Mouse (Mus musculus): Measurements from ENCODE around the gene Ankrd54. TPM values are rescaled to one million over a fixed set of nuclear protein-coding genes. Genes with fewer than 3 reads are reported as not detected.

Ankrd54 gene
- total RNA-seq, 1 experiment, result 25.4 TPM

- Histone ChIP-seq H3K4me3 (ENCODE audit: insufficient read depth in 1 of 2, low read depth in 1 of 2, low read length in 2 of 2, poor library complexity in 1 of 2, severe bottlenecking in 1 of 2) (no peak overlapping the region), H3K27ac (ENCODE audit: insufficient read depth, low read depth, low read length, poor library complexity, severe bottlenecking) (no peak overlapping the region), H3K36me3 (ENCODE audit: control insufficient read depth, insufficient read depth, low read length, poor library complexity, severe bottlenecking) (no peaks in the 10 kb centered on the region), H3K9ac (ENCODE audit: insufficient read depth, low read depth, low read length, poor library complexity, severe bottlenecking) (no peak overlapping the region), H3K4me1 (ENCODE audit: control insufficient read depth in 2 of 2, insufficient read depth in 2 of 2, low read length in 2 of 2, poor library complexity in 1 of 2) (peaks cover 5 to 11% of the 10 kb centered on the region in 2 experiments; a peak in 1 of 4 replicates), H3K9me3 (ENCODE audit: control insufficient read depth, insufficient read depth, low read depth, low read length) (no peaks in the 10 kb centered on the region)
- no peak for DNase-seq (ENCODE audit: low read depth, low spot score)
- in situ Hi-C loops (cut with MboI; ENCODE audit: low sequenced_read_pairs in 2 of 2, unreplicated experiment in 2 of 2), result no loop called here
- TF ChIP-seq ZC3H11A (IDR thresholded peaks at IDR 0.05; ENCODE audit: borderline replicate concordance, low read depth, low read length), result no peak
- TF ChIP-seq ZNF384 (IDR thresholded peaks at IDR 0.05; ENCODE audit: low read depth, low read length), result no peak
- TF ChIP-seq CHD2 (IDR thresholded peaks at IDR 0.05; ENCODE audit: low read depth, low read length), result no peak
- no peak for TF ChIP-seq HCFC1 (IDR thresholded peaks at IDR 0.05; ENCODE audit: borderline replicate concordance, insufficient read depth, low read length)
Measured at GRCm38 (mm10) chr15:79022671-79023230, 39.9 kb downstream of the Ankrd54 start.

- Histone ChIP-seq H3K9me3 (ENCODE audit: control insufficient read depth, insufficient read depth, low read depth, low read length) (no peaks in the 10 kb centered on the region), H3K4me3 (ENCODE audit: insufficient read depth in 1 of 2, low read depth in 1 of 2, low read length in 2 of 2, poor library complexity in 1 of 2, severe bottlenecking in 1 of 2) (no peak overlapping the region), H3K4me1 (ENCODE audit: control insufficient read depth in 2 of 2, insufficient read depth in 2 of 2, low read length in 2 of 2, poor library complexity in 1 of 2) (no peaks in the 10 kb centered on the region; a peak in 1 of 4 replicates), H3K36me3 (ENCODE audit: control insufficient read depth, insufficient read depth, low read length, poor library complexity, severe bottlenecking) (no peaks in the 10 kb centered on the region), H3K27ac (ENCODE audit: insufficient read depth, low read depth, low read length, poor library complexity, severe bottlenecking) (no peak overlapping the region), H3K9ac (ENCODE audit: insufficient read depth, low read depth, low read length, poor library complexity, severe bottlenecking) (no peak overlapping the region)
- DNase-seq (ENCODE audit: low read depth, low spot score), result no peak
- TF ChIP-seq ZC3H11A (IDR thresholded peaks at IDR 0.05; ENCODE audit: borderline replicate concordance, low read depth, low read length), result no peak
- no peak for TF ChIP-seq HCFC1 (IDR thresholded peaks at IDR 0.05; ENCODE audit: borderline replicate concordance, insufficient read depth, low read length)
- TF ChIP-seq CHD2 (IDR thresholded peaks at IDR 0.05; ENCODE audit: low read depth, low read length), result no peak
- TF ChIP-seq ZNF384 (IDR thresholded peaks at IDR 0.05; ENCODE audit: low read depth, low read length), result no peak
- no peak for TF ChIP-seq MAFK (IDR thresholded peaks at IDR 0.05; ENCODE audit: insufficient read depth, low read depth, low read length)
- in situ Hi-C loops (cut with MboI; ENCODE audit: low sequenced_read_pairs in 2 of 2, unreplicated experiment in 2 of 2), result no loop called here
Measured at GRCm38 (mm10) chr15:79018886-79019285, 43.8 kb downstream of the Ankrd54 start.

GRCm38 (mm10) chr15:79018191-79018590 is 44.5 kb downstream of the Ankrd54 start:
- no peak for TF ChIP-seq ZNF384 (IDR thresholded peaks at IDR 0.05; ENCODE audit: low read depth, low read length)
- TF ChIP-seq CHD2 (IDR thresholded peaks at IDR 0.05; ENCODE audit: low read depth, low read length), result no peak
- TF ChIP-seq HCFC1 (IDR thresholded peaks at IDR 0.05; ENCODE audit: borderline replicate concordance, insufficient read depth, low read length), result no peak
- no peak for TF ChIP-seq ZC3H11A (IDR thresholded peaks at IDR 0.05; ENCODE audit: borderline replicate concordance, low read depth, low read length)
- no peak for TF ChIP-seq MAFK (IDR thresholded peaks at IDR 0.05; ENCODE audit: insufficient read depth, low read depth, low read length)
- in situ Hi-C loops (cut with MboI; ENCODE audit: low sequenced_read_pairs in 2 of 2, unreplicated experiment in 2 of 2), result no loop called here
- H3K4me1 ChIP-seq (ENCODE audit: control insufficient read depth in 2 of 2, insufficient read depth in 2 of 2, low read length in 2 of 2, poor library complexity in 1 of 2), result no peaks in the 10 kb centered on the region; a peak in 1 of 4 replicates
- H3K4me3 ChIP-seq (ENCODE audit: insufficient read depth in 1 of 2, low read depth in 1 of 2, low read length in 2 of 2, poor library complexity in 1 of 2, severe bottlenecking in 1 of 2), result no peak overlapping the region
- no peak overlapping the region for H3K9ac ChIP-seq (ENCODE audit: insufficient read depth, low read depth, low read length, poor library complexity, severe bottlenecking)
- no peak overlapping the region for H3K27ac ChIP-seq (ENCODE audit: insufficient read depth, low read depth, low read length, poor library complexity, severe bottlenecking)
- no peak for DNase-seq (ENCODE audit: low read depth, low spot score)
- no peaks in the 10 kb centered on the region for H3K36me3 ChIP-seq (ENCODE audit: control insufficient read depth, insufficient read depth, low read length, poor library complexity, severe bottlenecking)
- H3K9me3 ChIP-seq (ENCODE audit: control insufficient read depth, insufficient read depth, low read depth, low read length), result no peaks in the 10 kb centered on the region

- no peak overlapping the region for H3K27ac ChIP-seq (ENCODE audit: insufficient read depth, low read depth, low read length, poor library complexity, severe bottlenecking)
- DNase-seq (ENCODE audit: low read depth, low spot score), result no peak
- peaks cover 0 to 2% of the 10 kb centered on the region in 2 experiments; a peak in 1 of 4 replicates for H3K4me1 ChIP-seq (ENCODE audit: control insufficient read depth in 2 of 2, insufficient read depth in 2 of 2, low read length in 2 of 2, poor library complexity in 1 of 2)
- TF ChIP-seq ZNF384 (IDR thresholded peaks at IDR 0.05; ENCODE audit: low read depth, low read length), result no peak
- TF ChIP-seq CHD2 (IDR thresholded peaks at IDR 0.05; ENCODE audit: low read depth, low read length), result no peak
- no peak for TF ChIP-seq ZC3H11A (IDR thresholded peaks at IDR 0.05; ENCODE audit: borderline replicate concordance, low read depth, low read length)
- TF ChIP-seq MAFK (IDR thresholded peaks at IDR 0.05; ENCODE audit: insufficient read depth, low read depth, low read length), result no peak
- TF ChIP-seq HCFC1 (IDR thresholded peaks at IDR 0.05; ENCODE audit: borderline replicate concordance, insufficient read depth, low read length), result no peak
- H3K9me3 ChIP-seq (ENCODE audit: control insufficient read depth, insufficient read depth, low read depth, low read length), result no peaks in the 10 kb centered on the region
- in situ Hi-C loops (cut with MboI; ENCODE audit: low sequenced_read_pairs in 2 of 2, unreplicated experiment in 2 of 2), result no loop called here
- H3K36me3 ChIP-seq (ENCODE audit: control insufficient read depth, insufficient read depth, low read length, poor library complexity, severe bottlenecking), result no peaks in the 10 kb centered on the region
- H3K9ac ChIP-seq (ENCODE audit: insufficient read depth, low read depth, low read length, poor library complexity, severe bottlenecking), result no peak overlapping the region
- H3K4me3 ChIP-seq (ENCODE audit: insufficient read depth in 1 of 2, low read depth in 1 of 2, low read length in 2 of 2, poor library complexity in 1 of 2, severe bottlenecking in 1 of 2), result no peak overlapping the region
Measured at GRCm38 (mm10) chr15:79013382-79013781, 49.3 kb downstream of the Ankrd54 start.
